Mouse (Mus musculus) liver, embryonic 11.5 days (tissue): ENCODE data around the gene Zfp709. TPM values are rescaled to one million over a fixed set of nuclear protein-coding genes. Genes with fewer than 3 reads are reported as not detected.

ENCODE experiments used
- ATAC-seq: fragments of 200-750 bp; cut with Nextera tagmentation; replicated peaks from 2 replicates; pipeline ENCODE4 v1.8.0; 2017; ENCODE audit warnings: moderate number of reproducible peaks, mild to moderate bottlenecking, moderate TSS enrichment, moderate library complexity; ENCODE audit not compliant: low FRiP score
- DNase-seq: peaks from one replicate; pipeline ENCODE4 v3.0.0-alpha.2; 2017; ENCODE audit warnings: low spot score
- H3K27ac ChIP-seq: fragments of 300-500 bp; sonication (generic); 2 replicates; pipeline ENCODE4 v1.5.1; 2014; ENCODE audit warnings: mild to moderate bottlenecking, low read depth, low read length, control low read depth
- H3K27me3 ChIP-seq: fragments of 300-500 bp; sonication (generic); replicated peaks from 2 replicates; pipeline ENCODE4 v1.6.1; 2014; ENCODE audit warnings: low read length, mixed read lengths; ENCODE audit not compliant: control insufficient read depth, insufficient read depth
- H3K36me3 ChIP-seq: fragments of 300-500 bp; sonication (generic); 2 replicates; pipeline ENCODE4 v1.6.1; 2014; ENCODE audit warnings: mild to moderate bottlenecking, low read length, moderate library complexity, mixed read lengths; ENCODE audit not compliant: control insufficient read depth, insufficient read depth
- H3K4me1 ChIP-seq: fragments of 300-500 bp; sonication (generic); replicated peaks from 2 replicates; pipeline ENCODE4 v1.6.1; 2014; ENCODE audit warnings: low read length, mixed read lengths; ENCODE audit not compliant: control insufficient read depth, insufficient read depth
- H3K4me2 ChIP-seq: fragments of 300-500 bp; sonication (generic); 2 replicates; pipeline ENCODE4 v1.6.1; 2014; ENCODE audit warnings: mild to moderate bottlenecking, control low read depth, moderate library complexity
- H3K4me3 ChIP-seq: fragments of 300-500 bp; sonication (generic); 2 replicates; pipeline ENCODE4 v1.5.1; 2014; ENCODE audit warnings: low read depth, low read length, control low read depth
- H3K9ac ChIP-seq: fragments of 300-500 bp; sonication (generic); 2 replicates; pipeline ENCODE4 v1.6.1; 2014; ENCODE audit warnings: low read depth, low read length, control low read depth
- H3K9me3 ChIP-seq: fragments of 300-500 bp; sonication (generic); 2 replicates; pipeline ENCODE4 v1.6.1; 2016; ENCODE audit warnings: low read length, inconsistent platforms, mixed read lengths; ENCODE audit not compliant: control insufficient read depth
- WGBS: fragments of 180-500 bp; shearing (Covaris S2); extraction: QIAGEN DNeasy Blood & Tissue Kit; methylation state at CpG from one replicate; pipeline ENCODE4 v1.1.7; 2014; 5-methylcytosine and 5-hydroxymethylcytosine counted together
- polyA plus RNA-seq: library from polyadenylated mRNA; unstranded; fragments of >200 nt; fragmentation: Nextera tagmentation; extraction: Ambion mirVana; gene quantifications from 2 replicates; pipeline ENCODE4 v1.2.1, GENCODE M21; 2014

The Zfp709 gene
- polyA plus RNA-seq, 1 experiment from 2014 or later: 3.9 TPM

- no peak for ATAC-seq
- WGBS: 74% methylated on average over 1 of the region's 1 CpGs
- H3K4me1 ChIP-seq: no peaks in the 10 kb centered on the region
Measured at GRCm38 (mm10) chr8:71941776-71942175, 60.0 kb downstream of the Zfp709 start.

More at GRCm38 (mm10) chr8:71941776-71942175, 60.0 kb downstream of the Zfp709 start:
- Histone ChIP-seq H3K4me2 (no peak overlapping the region), H3K9me3 (no peaks in the 10 kb centered on the region), H3K36me3 (no peaks in the 10 kb centered on the region), H3K27me3 (no peaks in the 10 kb centered on the region), H3K27ac (no peak overlapping the region), H3K9ac (no peak overlapping the region), H3K4me3 (no peak overlapping the region)
- DNase-seq: no peak

Other genes with a start within 250 kb of the Zfp709 start
- gene Unc13a, start 210.3 kb upstream of the Zfp709 start, polyA plus RNA-seq: 0.41 and 0.45 TPM in 2 replicates
- 10.1 and 11.0 TPM in 2 replicates for gene Jak3, start 205.7 kb upstream of the Zfp709 start, polyA plus RNA-seq
- gene Insl3, start 192.8 kb upstream of the Zfp709 start, polyA plus RNA-seq: 1.3 and 2.0 TPM in 2 replicates
- 2.1 and 2.9 TPM in 2 replicates for gene B3gnt3, start 180.2 kb upstream of the Zfp709 start, polyA plus RNA-seq
- 20.8 and 21.1 TPM in 2 replicates for gene Fcho1, start 156.3 kb upstream of the Zfp709 start, polyA plus RNA-seq
- 1.5 and 1.6 TPM in 2 replicates for gene Zfp882, start 26.6 kb downstream of the Zfp709 start, polyA plus RNA-seq
- gene Zfp617, start 26.6 kb downstream of the Zfp709 start, polyA plus RNA-seq: 19.9 and 20.0 TPM in 2 replicates
- 22.7 and 24.1 TPM in 2 replicates for gene Zfp961, start 69.0 kb downstream of the Zfp709 start, polyA plus RNA-seq
- 0.60 and 2.1 TPM in 2 replicates for gene Cyp4f18, start 127.6 kb downstream of the Zfp709 start, polyA plus RNA-seq
- not detected in 2 replicates for gene Olfr372, start 159.2 kb downstream of the Zfp709 start, polyA plus RNA-seq
- 0.04 TPM in 1 of 2 replicates, not detected in the other for gene Olfr373, start 201.2 kb downstream of the Zfp709 start, polyA plus RNA-seq
- not detected in 2 replicates for gene Olfr374, start 225.0 kb downstream of the Zfp709 start, polyA plus RNA-seq